Mouse (Mus musculus): ENCODE data around the gene Gm47996. TPM values are rescaled to one million over a fixed set of nuclear protein-coding genes. Genes with fewer than 3 reads are reported as not detected.
"Not testable (repeated sequence)": the region's sequence is repeated elsewhere in the genome, so short reads cannot be mapped to it uniquely, and the experiment has no call there.

Gene Gm47996
- polyA plus RNA-seq, 1 experiment from 2014 or later: not detected

- no peak overlapping the region for H3K27ac ChIP-seq (ENCODE audit: low read length)
- H3K4me1 ChIP-seq (ENCODE audit: control insufficient read depth, insufficient read depth, low read length): peaks cover 2% of the 10 kb centered on the region; the same call in 1 of the 2 replicates
- H3K9ac ChIP-seq (ENCODE audit: low read length): no peak overlapping the region
- H3K4me2 ChIP-seq (ENCODE audit: low read depth, low read length): no peak overlapping the region
- WGBS: 81% methylated on average over 2 of the region's 2 CpGs
- H3K4me3 ChIP-seq (replicated peaks; ENCODE audit: low read length): no peak overlapping the region
- no peaks in the 10 kb centered on the region for H3K9me3 ChIP-seq (replicated peaks; ENCODE audit: control insufficient read depth, low read length)
- H3K27me3 ChIP-seq (ENCODE audit: control insufficient read depth, insufficient read depth, low read length): no peaks in the 10 kb centered on the region
- no peaks in the 10 kb centered on the region for H3K36me3 ChIP-seq (ENCODE audit: control insufficient read depth, insufficient read depth, low read length)
- ATAC-seq (ENCODE audit: insufficient read depth, low FRiP score): no peak
Measured at GRCm38 (mm10) chr1:151180167-151180566, 29.8 kb upstream of the Gm47996 start.

GRCm38 (mm10) chr1:151182266-151182665 lies 27.7 kb upstream of the Gm47996 start, which contains the start of gene Gm47985:
Gm47985 (plus strand) TSS chr1:151182537.
- not testable (repeated sequence) for H3K4me2 ChIP-seq (ENCODE audit: low read depth, low read length); H3K36me3 ChIP-seq (ENCODE audit: control insufficient read depth, insufficient read depth, low read length); H3K9ac ChIP-seq (ENCODE audit: low read length); ATAC-seq (ENCODE audit: insufficient read depth, low FRiP score); H3K27ac ChIP-seq (ENCODE audit: low read length); H3K4me3 ChIP-seq (replicated peaks; ENCODE audit: low read length); H3K27me3 ChIP-seq (ENCODE audit: control insufficient read depth, insufficient read depth, low read length); H3K9me3 ChIP-seq (replicated peaks; ENCODE audit: control insufficient read depth, low read length); H3K4me1 ChIP-seq (ENCODE audit: control insufficient read depth, insufficient read depth, low read length)
- no CpG with 5 or more reads among the region's 7 CpGs for WGBS

- H3K4me3 ChIP-seq (replicated peaks; ENCODE audit: low read length); H3K27ac ChIP-seq (ENCODE audit: low read length); H3K4me2 ChIP-seq (ENCODE audit: low read depth, low read length); H3K9ac ChIP-seq (ENCODE audit: low read length); H3K9me3 ChIP-seq (replicated peaks; ENCODE audit: control insufficient read depth, low read length); H3K27me3 ChIP-seq (ENCODE audit: control insufficient read depth, insufficient read depth, low read length); H3K4me1 ChIP-seq (ENCODE audit: control insufficient read depth, insufficient read depth, low read length); H3K36me3 ChIP-seq (ENCODE audit: control insufficient read depth, insufficient read depth, low read length): not testable (repeated sequence)
- 0 out of 2 replicates have a peak, but pooled peaks have one; percentile 3 for ATAC-seq (ENCODE audit: insufficient read depth, low FRiP score)
- 73% methylated on average over 3 of the region's 3 CpGs for WGBS
Measured at GRCm38 (mm10) chr1:151186186-151186585, 23.7 kb upstream of the Gm47996 start.

GRCm38 (mm10) chr1:151186879-151187424 lies 23.0 kb upstream of the Gm47996 start:
- not testable (repeated sequence) for H3K27ac ChIP-seq (ENCODE audit: low read length); ATAC-seq (ENCODE audit: insufficient read depth, low FRiP score); H3K4me1 ChIP-seq (ENCODE audit: control insufficient read depth, insufficient read depth, low read length); H3K9ac ChIP-seq (ENCODE audit: low read length); H3K4me2 ChIP-seq (ENCODE audit: low read depth, low read length); H3K36me3 ChIP-seq (ENCODE audit: control insufficient read depth, insufficient read depth, low read length); H3K9me3 ChIP-seq (replicated peaks; ENCODE audit: control insufficient read depth, low read length); H3K27me3 ChIP-seq (ENCODE audit: control insufficient read depth, insufficient read depth, low read length); H3K4me3 ChIP-seq (replicated peaks; ENCODE audit: low read length)
- 76% methylated on average over 4 of the region's 4 CpGs for WGBS

- Histone ChIP-seq H3K4me2 (ENCODE audit: low read depth, low read length) (no peak overlapping the region), H3K9me3 (replicated peaks; ENCODE audit: control insufficient read depth, low read length) (no peaks in the 10 kb centered on the region), H3K4me1 (ENCODE audit: control insufficient read depth, insufficient read depth, low read length) (no peaks in the 10 kb centered on the region), H3K36me3 (ENCODE audit: control insufficient read depth, insufficient read depth, low read length) (no peaks in the 10 kb centered on the region), H3K27me3 (ENCODE audit: control insufficient read depth, insufficient read depth, low read length) (no peaks in the 10 kb centered on the region), H3K9ac (ENCODE audit: low read length) (no peak overlapping the region), H3K27ac (ENCODE audit: low read length) (no peak overlapping the region), H3K4me3 (replicated peaks; ENCODE audit: low read length) (no peak overlapping the region)
- ATAC-seq (ENCODE audit: insufficient read depth, low FRiP score): no peak
- WGBS: 79% methylated on average over 4 of the region's 4 CpGs
Measured at GRCm38 (mm10) chr1:151188469-151188868, 21.5 kb upstream of the Gm47996 start.

- not testable (repeated sequence) for H3K27ac ChIP-seq (ENCODE audit: low read length); H3K9ac ChIP-seq (ENCODE audit: low read length); H3K27me3 ChIP-seq (ENCODE audit: control insufficient read depth, insufficient read depth, low read length); H3K4me1 ChIP-seq (ENCODE audit: control insufficient read depth, insufficient read depth, low read length); ATAC-seq (ENCODE audit: insufficient read depth, low FRiP score); H3K36me3 ChIP-seq (ENCODE audit: control insufficient read depth, insufficient read depth, low read length); H3K9me3 ChIP-seq (replicated peaks; ENCODE audit: control insufficient read depth, low read length); H3K4me2 ChIP-seq (ENCODE audit: low read depth, low read length); H3K4me3 ChIP-seq (replicated peaks; ENCODE audit: low read length)
- no CpG with 5 or more reads among the region's 7 CpGs for WGBS
Measured at GRCm38 (mm10) chr1:151192075-151192474, 17.9 kb upstream of the Gm47996 start, which contains the start of gene Gm8947. Gm8947 (plus strand) TSS chr1:151192376.

GRCm38 (mm10) chr1:151192739-151193138 lies 17.2 kb upstream of the Gm47996 start:
- WGBS: 91% methylated on average over 15 of the region's 15 CpGs
- H3K9me3 ChIP-seq (replicated peaks; ENCODE audit: control insufficient read depth, low read length): not testable (repeated sequence)

GRCm38 (mm10) chr1:151195986-151196385 lies 13.9 kb upstream of the Gm47996 start:
- ATAC-seq (ENCODE audit: insufficient read depth, low FRiP score); H3K4me1 ChIP-seq (ENCODE audit: control insufficient read depth, insufficient read depth, low read length); H3K4me3 ChIP-seq (replicated peaks; ENCODE audit: low read length); H3K9ac ChIP-seq (ENCODE audit: low read length); H3K27ac ChIP-seq (ENCODE audit: low read length); H3K36me3 ChIP-seq (ENCODE audit: control insufficient read depth, insufficient read depth, low read length); H3K4me2 ChIP-seq (ENCODE audit: low read depth, low read length); H3K9me3 ChIP-seq (replicated peaks; ENCODE audit: control insufficient read depth, low read length); H3K27me3 ChIP-seq (ENCODE audit: control insufficient read depth, insufficient read depth, low read length): not testable (repeated sequence)
- 68% methylated on average over 4 of the region's 4 CpGs for WGBS

More at GRCm38 (mm10) chr1:151192739-151193138, 17.2 kb upstream of the Gm47996 start:
- H3K4me3 ChIP-seq (replicated peaks; ENCODE audit: low read length); H3K27me3 ChIP-seq (ENCODE audit: control insufficient read depth, insufficient read depth, low read length); H3K4me1 ChIP-seq (ENCODE audit: control insufficient read depth, insufficient read depth, low read length); H3K9ac ChIP-seq (ENCODE audit: low read length); H3K27ac ChIP-seq (ENCODE audit: low read length); ATAC-seq (ENCODE audit: insufficient read depth, low FRiP score); H3K36me3 ChIP-seq (ENCODE audit: control insufficient read depth, insufficient read depth, low read length); H3K4me2 ChIP-seq (ENCODE audit: low read depth, low read length): not testable (repeated sequence)

GRCm38 (mm10) chr1:151196690-151197089 lies 13.2 kb upstream of the Gm47996 start:
- not testable (repeated sequence) for H3K36me3 ChIP-seq (ENCODE audit: control insufficient read depth, insufficient read depth, low read length); H3K4me1 ChIP-seq (ENCODE audit: control insufficient read depth, insufficient read depth, low read length); H3K4me3 ChIP-seq (replicated peaks; ENCODE audit: low read length); H3K9me3 ChIP-seq (replicated peaks; ENCODE audit: control insufficient read depth, low read length); H3K27me3 ChIP-seq (ENCODE audit: control insufficient read depth, insufficient read depth, low read length); H3K9ac ChIP-seq (ENCODE audit: low read length); H3K27ac ChIP-seq (ENCODE audit: low read length); H3K4me2 ChIP-seq (ENCODE audit: low read depth, low read length); ATAC-seq (ENCODE audit: insufficient read depth, low FRiP score)
- WGBS: 69% methylated on average over 3 of the region's 3 CpGs
